Mouse (Mus musculus) embryonic stem cell, embryonic (primary cell): ENCODE data around the gene Iqce.

Source experiments
- CTCF ChIA-PET, 4 experiments: fragments of 300-600 bp in 2 of 4; fragments of 350-600 bp in 2 of 4; sonication (Branson Sonifier 250); formaldehyde crosslinking; loops; one replicate each; lab custom pipeline; 2022; ENCODE audit warnings: inconsistent platforms in 2 of 4; lab: Charles Lee
- POLR2A ChIA-PET, 4 experiments: fragments of 300-600 bp in 2 of 4; fragments of 350-600 bp in 2 of 4; sonication (Branson Sonifier 250); formaldehyde crosslinking; loops; one replicate each; lab custom pipeline; 2022; ENCODE audit warnings: antibody characterized with exemption in 4 of 4, inconsistent platforms in 1 of 4; lab: Charles Lee

Iqce gene

GRCm38 (mm10) chr5:140726062-140726839 is 24.1 kb upstream of the Iqce start:
- ChIA-PET CTCF (interaction anchor here in 3 of 4 experiments (0.6 to 2.0 kb wide), 6 partner anchors 10 to 190 kb away, joined by 4 to 7 read pairs (median 5); partner anchors contain the start of gene Brat1 (in 1 of the 3)), POLR2A (interaction anchor here in 3 of 4 experiments (0.6 to 1.5 kb wide), 6 partner anchors 9 to 23 kb away, joined by 3 to 4 read pairs (median 3); no protein-coding TSS in a partner anchor)

- ChIA-PET CTCF (interaction anchor here in 2 of 4 experiments (0.9 to 1.0 kb wide), 2 partner anchors 9 to 10 kb away, joined by 3 to 4 read pairs; no protein-coding TSS in a partner anchor), POLR2A (no interaction called here)
Observed at GRCm38 (mm10) chr5:140723822-140724221, 21.6 kb upstream of the Iqce start, which contains the start of gene Amz1. Amz1 (plus strand) TSS chr5:140724127.

- POLR2A ChIA-PET, result interaction anchor here in 1 of 4 experiments (0.8 kb wide), 1 partner anchor 8 kb away, joined by 3 read pairs; no protein-coding TSS in a partner anchor
Observed at GRCm38 (mm10) chr5:140722121-140722520, 19.9 kb upstream of the Iqce start.

GRCm38 (mm10) chr5:140720773-140721172 is 18.6 kb upstream of the Iqce start:
- POLR2A ChIA-PET, result no interaction called here
- CTCF ChIA-PET, result no interaction called here

More at GRCm38 (mm10) chr5:140722121-140722520, 19.9 kb upstream of the Iqce start:
- CTCF ChIA-PET, result interaction anchor here in 1 of 4 experiments (1.0 kb wide), 1 partner anchor 29 kb away, joined by 3 read pairs; no protein-coding TSS in a partner anchor

GRCm38 (mm10) chr5:140711040-140711439 is 8.9 kb upstream of the Iqce start:
- POLR2A ChIA-PET, result no interaction called here

GRCm38 (mm10) chr5:140710315-140710714 is 8.1 kb upstream of the Iqce start:
- CTCF ChIA-PET, result interaction anchor here in 1 of 4 experiments (0.7 kb wide), 1 partner anchor 38 kb away, joined by 3 read pairs; no protein-coding TSS in a partner anchor

More at GRCm38 (mm10) chr5:140711040-140711439, 8.9 kb upstream of the Iqce start:
- CTCF ChIA-PET, result interaction anchor here in 1 of 4 experiments (0.7 kb wide), 1 partner anchor 37 kb away, joined by 3 read pairs; no protein-coding TSS in a partner anchor

GRCm38 (mm10) chr5:140705501-140706171 is 3.5 kb upstream of the Iqce start:
- POLR2A ChIA-PET, result interaction anchor here in 3 of 4 experiments (0.7 to 2.4 kb wide), 33 partner anchors 8 to 1735 kb away, joined by 3 to 23 read pairs (median 4); partner anchors contain the start of genes Ttyh3 (in 2 of the 3), Chst12 (in 1 of the 3), Gna12 (in 1 of the 3) and Snx8 (in 1 of the 3)
- CTCF ChIA-PET, result interaction anchor here in 3 of 4 experiments (0.6 to 2.3 kb wide), 11 partner anchors 22 to 835 kb away, joined by 3 to 13 read pairs (median 4); partner anchors contain the start of gene Chst12 (in 1 of the 3)

More at GRCm38 (mm10) chr5:140710315-140710714, 8.1 kb upstream of the Iqce start:
- POLR2A ChIA-PET, result no interaction called here

GRCm38 (mm10) chr5:140704378-140705251 is 2.4 kb upstream of the Iqce start, which contains the start of gene Brat1:
Brat1 (plus strand) TSS chr5:140705011.
- POLR2A ChIA-PET, result interaction anchor here in 3 of 4 experiments (0.6 to 2.4 kb wide), 49 partner anchors 9 to 1997 kb away, joined by 3 to 23 read pairs (median 4); partner anchors contain the start of genes Ttyh3 (in 2 of the 3), Chst12 (in 1 of the 3), Foxk1 (in 1 of the 3) and Gna12 (in 1 of the 3)

GRCm38 (mm10) chr5:140703480-140704377 is 1.6 kb upstream of the Iqce start:
- CTCF ChIA-PET, result interaction anchor here in 3 of 4 experiments (0.7 to 2.3 kb wide), 7 partner anchors 45 to 167 kb away, joined by 3 to 13 read pairs (median 4); no protein-coding TSS in a partner anchor

More at GRCm38 (mm10) chr5:140704378-140705251, 2.4 kb upstream of the Iqce start, which contains the start of gene Brat1:
- CTCF ChIA-PET, result interaction anchor here (0.6 to 2.3 kb wide), 14 partner anchors 21 to 199 kb away, joined by 3 to 13 read pairs (median 4); partner anchors contain the start of gene Chst12 (in 1 of the 4)

GRCm38 (mm10) chr5:140702618-140703175 is 519 bp upstream of the Iqce start:
- ChIA-PET CTCF (interaction anchor here in 2 of 4 experiments (0.6 to 1.1 kb wide), 5 partner anchors 32 to 610 kb away, joined by 3 to 7 read pairs (median 3); no protein-coding TSS in a partner anchor), POLR2A (interaction anchor here in 3 of 4 experiments (0.5 to 1.8 kb wide), 18 partner anchors 9 to 386 kb away, joined by 3 to 8 read pairs (median 3); partner anchors contain the start of genes Eif3b (in 1 of the 3), Gna12 (in 1 of the 3) and Lfng (in 1 of the 3))

More at GRCm38 (mm10) chr5:140703480-140704377, 1.6 kb upstream of the Iqce start:
- POLR2A ChIA-PET, result interaction anchor here in 3 of 4 experiments (0.6 to 2.4 kb wide), 33 partner anchors 8 to 1916 kb away, joined by 3 to 17 read pairs (median 4); partner anchors contain the start of genes Chst12 (in 1 of the 3), Eif3b (in 1 of the 3), Gna12 (in 1 of the 3) and Ttyh3 (in 1 of the 3)

- ChIA-PET POLR2A (interaction anchor here in 3 of 4 experiments (0.6 to 2.2 kb wide), 24 partner anchors 8 to 1090 kb away, joined by 3 to 8 read pairs (median 3); partner anchors contain the start of genes Eif3b (in 1 of the 3), Gna12 (in 1 of the 3) and Lfng (in 1 of the 3)), CTCF (interaction anchor here in 2 of 4 experiments (0.7 to 1.3 kb wide), 5 partner anchors 13 to 51 kb away, joined by 3 to 4 read pairs (median 3); no protein-coding TSS in a partner anchor)
Observed at GRCm38 (mm10) chr5:140701661-140702060, 517 bp downstream of the Iqce start.

- CTCF ChIA-PET, result interaction anchor here in 1 of 4 experiments (1.8 kb wide), 1 partner anchor 163 kb away, joined by 3 read pairs; no protein-coding TSS in a partner anchor
- POLR2A ChIA-PET, result interaction anchor here in 1 of 4 experiments (1.0 kb wide), 1 partner anchor 201 kb away, joined by 3 read pairs; no protein-coding TSS in a partner anchor
Observed at GRCm38 (mm10) chr5:140699776-140700175, 2.4 kb downstream of the Iqce start.

GRCm38 (mm10) chr5:140695987-140696386 is 6.2 kb downstream of the Iqce start:
- ChIA-PET POLR2A (interaction anchor here in 2 of 4 experiments (0.9 to 1.4 kb wide), 2 partner anchors 9 to 48 kb away, joined by 3 to 5 read pairs; partner anchors contain the start of gene Brat1 (in 1 of the 2)), CTCF (interaction anchor here in 1 of 4 experiments (0.6 kb wide), 2 partner anchors 36 to 161 kb away, joined by 3 to 7 read pairs; no protein-coding TSS in a partner anchor)

- CTCF ChIA-PET, result interaction anchor here in 2 of 4 experiments (0.7 to 1.3 kb wide), 3 partner anchors 24 to 149 kb away, joined by 3 read pairs; no protein-coding TSS in a partner anchor
- POLR2A ChIA-PET, result interaction anchor here in 2 of 4 experiments (0.7 to 1.5 kb wide), 5 partner anchors 13 to 40 kb away, joined by 3 to 4 read pairs (median 3); partner anchors contain the start of genes Brat1 (in 1 of the 2) and Ttyh3 (in 1 of the 2)
Observed at GRCm38 (mm10) chr5:140688434-140688833, 13.7 kb downstream of the Iqce start.
